Mouse (Mus musculus) stomach, adult 2 months (tissue): ENCODE data around the gene Gm4791. TPM values are rescaled to one million over a fixed set of nuclear protein-coding genes. Genes with fewer than 3 reads are reported as not detected.

ENCODE experiments used
- polyA plus RNA-seq: library from polyadenylated mRNA; depleted of rRNA; stranded (reverse); fragments of >200 nt; gene quantifications from 2 replicates; pipeline ENCODE4 v1.2.3, GENCODE M21; 2012; rRNA removed

Gm4791 gene
- not detected in 2 replicates for polyA plus RNA-seq

DNA sequence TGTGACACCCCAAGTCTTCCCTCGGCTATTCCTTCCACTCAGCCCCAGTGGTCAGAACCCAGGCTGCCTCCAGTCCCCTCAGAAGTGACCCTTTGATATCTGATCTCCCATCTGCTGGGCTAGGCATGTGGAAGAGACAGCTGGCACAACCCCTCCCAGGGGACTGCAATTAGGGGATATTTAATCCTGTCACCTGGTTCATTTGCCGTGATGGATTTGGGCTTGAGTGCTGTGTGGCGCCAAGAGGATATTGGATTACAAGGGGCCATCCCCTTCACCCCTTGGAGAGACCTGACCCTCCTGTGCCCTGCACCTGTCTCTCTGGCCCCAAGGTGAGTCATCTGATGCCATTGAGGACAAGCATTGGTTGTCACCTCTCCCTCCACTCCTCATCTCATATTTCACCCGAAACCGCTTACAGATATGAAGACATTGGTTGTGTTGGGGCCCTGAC, at the start of gene Gm4791:
TSS of gene Gm4791 (plus strand) at position 404 of the 454 bp plus-strand sequence.

